Mouse (Mus musculus): ENCODE results near the gene Pappa2. TPM values are rescaled to one million over a fixed set of nuclear protein-coding genes. Genes with fewer than 3 reads are reported as not detected.

Pappa2 gene
- polyA plus RNA-seq (2012; rRNA removed): 0.77 and 3.2 TPM in 2 replicates

GRCm38 (mm10) chr1:158980390-158980789 lies at the start of gene Pappa2:
Gene Pappa2 (minus strand): TSS chr1:158980490.
- no peak for DNase-seq (ENCODE audit: low read depth)

GRCm38 (mm10) chr1:159029106-159029505 lies 48.8 kb upstream of the Pappa2 start:
- DNase-seq (ENCODE audit: low read depth): no peak

GRCm38 (mm10) chr1:159014940-159015660 lies 34.8 kb upstream of the Pappa2 start:
- no peak for DNase-seq (ENCODE audit: low read depth)

DNA sequence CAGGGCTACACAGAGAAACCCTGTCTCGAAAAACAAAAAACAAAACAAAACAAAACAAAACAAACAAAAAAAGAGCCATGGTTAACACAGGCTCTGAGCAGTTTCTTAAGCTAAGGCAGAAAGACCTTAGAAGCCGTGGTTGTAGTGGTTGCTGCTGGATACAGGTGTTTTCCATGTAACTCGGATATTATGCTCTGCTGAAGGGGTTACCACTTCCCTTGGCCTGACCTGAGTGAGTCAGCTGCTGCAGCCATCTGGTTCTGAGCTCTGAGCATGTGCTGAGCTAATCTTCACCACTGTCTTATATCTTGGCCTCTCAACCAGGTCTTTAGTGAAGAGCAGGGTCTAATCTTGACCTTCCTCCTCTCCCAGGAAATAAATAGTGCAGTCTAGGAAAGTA lies 6.8 kb upstream of the Pappa2 start:
- no peak for DNase-seq (ENCODE audit: low read depth)

GRCm38 (mm10) chr1:158962340-158962739 lies 17.9 kb downstream of the Pappa2 start:
- no peak for DNase-seq (ENCODE audit: low read depth)

GRCm38 (mm10) chr1:158960984-158961383 lies 19.3 kb downstream of the Pappa2 start:
- no peak for DNase-seq (ENCODE audit: low read depth)

- DNase-seq (ENCODE audit: low read depth): no peak
Measured at GRCm38 (mm10) chr1:158960549-158960948, 19.7 kb downstream of the Pappa2 start.

DNA sequence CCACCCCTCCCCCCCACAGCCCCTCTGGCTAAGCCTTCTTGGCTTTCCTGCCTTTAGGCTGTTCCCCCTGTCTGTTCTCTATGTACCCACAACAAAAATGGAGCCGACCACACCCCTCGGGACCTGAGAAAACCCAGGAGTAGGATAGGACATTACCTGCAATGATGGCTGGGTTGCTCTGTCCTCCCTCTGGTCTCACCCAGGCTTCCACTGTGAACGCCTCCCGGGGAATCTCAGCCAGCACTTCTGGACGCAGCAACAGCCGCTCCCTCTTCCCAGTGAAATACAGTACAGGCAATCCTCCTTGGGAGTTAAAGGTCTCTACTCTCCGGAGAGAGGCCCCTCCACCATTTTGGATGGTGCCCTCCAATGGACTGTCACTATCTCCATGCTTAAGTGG lies 23.9 kb downstream of the Pappa2 start:
- DNase-seq (ENCODE audit: low read depth): no peak

GRCm38 (mm10) chr1:158954785-158955184 lies 25.5 kb downstream of the Pappa2 start:
- DNase-seq (ENCODE audit: low read depth): no peak

DNA sequence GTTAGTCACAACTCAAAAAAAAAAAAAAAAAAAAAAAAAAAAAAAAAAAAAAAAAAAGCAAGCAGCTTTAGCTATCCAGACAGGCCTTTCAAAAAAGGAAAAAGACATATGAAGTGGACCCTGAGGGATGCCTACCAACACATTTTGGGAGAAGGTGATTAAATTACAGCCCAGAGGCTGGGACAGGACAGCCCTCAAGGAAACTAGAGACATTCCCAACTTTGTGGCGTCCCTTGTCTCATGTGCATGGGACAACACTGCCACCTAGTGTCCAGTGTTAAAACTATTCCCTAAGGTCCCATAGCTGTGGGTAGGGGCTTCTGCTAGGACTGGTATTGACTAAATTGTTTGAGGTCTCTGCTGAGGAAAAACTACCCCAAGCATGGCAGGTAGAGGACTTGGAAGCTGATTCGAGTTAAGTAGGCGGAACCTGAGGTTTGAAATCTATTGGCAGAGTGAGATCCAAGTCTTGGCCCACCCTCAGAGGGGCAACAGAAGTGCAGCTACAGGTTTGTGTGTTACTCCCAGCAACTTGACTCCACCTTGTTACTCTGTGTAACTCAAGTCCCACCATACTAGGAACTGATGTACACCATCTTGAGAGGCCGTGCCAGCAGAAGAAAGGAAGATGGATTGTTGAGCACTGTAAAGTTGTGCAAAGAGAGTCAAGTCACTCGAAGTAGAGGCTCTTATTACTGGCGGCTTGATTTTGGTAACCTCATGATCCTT lies 26.6 kb downstream of the Pappa2 start:
- no peak for DNase-seq (ENCODE audit: low read depth)

GRCm38 (mm10) chr1:158949041-158949440 lies 31.2 kb downstream of the Pappa2 start:
- DNase-seq (ENCODE audit: low read depth): no peak

DNA sequence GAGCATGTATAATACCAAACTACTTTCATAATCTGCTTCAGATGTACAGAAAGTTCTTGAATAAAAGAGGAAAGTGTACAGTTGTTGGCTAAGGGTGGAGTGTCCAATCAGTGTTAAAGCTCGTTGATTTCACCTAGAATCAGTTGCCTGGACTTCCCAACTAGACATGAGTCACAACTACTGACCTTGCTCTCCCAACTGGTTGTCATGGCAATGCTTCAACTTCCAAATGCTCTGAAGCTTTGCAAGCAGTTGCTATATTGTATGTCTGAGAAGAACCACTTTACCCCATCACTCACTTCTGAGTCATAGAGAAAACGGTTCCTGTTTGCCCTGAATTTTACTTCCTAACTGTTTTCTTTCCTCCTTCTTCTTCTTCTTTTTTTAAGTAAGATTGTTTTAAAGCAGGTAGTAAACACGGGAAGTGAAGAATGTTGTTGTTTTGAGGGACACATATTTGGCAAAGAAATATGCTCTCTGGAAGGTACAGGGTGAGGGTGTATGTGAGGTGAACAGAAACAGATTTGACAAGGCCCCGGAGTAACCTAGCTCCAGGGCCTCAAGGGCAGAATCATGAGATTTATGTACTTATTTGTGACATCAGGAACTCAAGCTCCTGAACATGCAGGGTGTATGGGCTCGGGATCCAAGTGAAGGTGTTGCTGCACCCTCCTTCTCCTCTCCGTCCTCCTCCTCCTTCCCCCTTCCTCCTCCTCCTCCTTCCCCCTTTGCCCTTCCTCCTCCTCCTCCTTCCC lies 32.1 kb downstream of the Pappa2 start:
- no peak for DNase-seq (ENCODE audit: low read depth)

- DNase-seq (ENCODE audit: low read depth): no peak
Measured at GRCm38 (mm10) chr1:158944936-158945335, 35.4 kb downstream of the Pappa2 start.

- no peak for DNase-seq (ENCODE audit: low read depth)
Measured at GRCm38 (mm10) chr1:158942864-158943263, 37.4 kb downstream of the Pappa2 start.

DNA sequence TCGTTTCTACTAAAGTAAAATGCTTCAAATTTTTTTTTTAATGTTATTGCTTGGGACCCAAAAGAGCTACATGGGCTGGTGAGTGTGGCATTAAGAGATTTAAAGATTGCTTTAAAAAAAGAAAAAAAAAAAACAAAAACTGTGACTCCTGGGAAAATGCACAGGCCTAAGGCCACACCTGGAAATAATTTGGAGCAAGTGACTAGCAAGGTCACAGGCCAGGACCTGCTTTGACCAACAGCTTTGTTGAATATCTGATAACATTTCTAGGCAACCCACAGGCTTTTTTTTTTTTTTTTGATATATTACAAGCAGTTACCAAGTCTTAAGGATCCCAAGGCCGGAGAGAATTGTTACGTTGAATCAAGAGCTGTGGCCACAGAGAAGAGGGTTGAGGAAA lies 39.3 kb downstream of the Pappa2 start:
- no peak for DNase-seq (ENCODE audit: low read depth)

GRCm38 (mm10) chr1:158934447-158934846 lies 45.8 kb downstream of the Pappa2 start:
- DNase-seq (ENCODE audit: low read depth): no peak

GRCm38 (mm10) chr1:158931202-158931827 lies 49.0 kb downstream of the Pappa2 start:
- no peak for DNase-seq (ENCODE audit: low read depth)

DNA sequence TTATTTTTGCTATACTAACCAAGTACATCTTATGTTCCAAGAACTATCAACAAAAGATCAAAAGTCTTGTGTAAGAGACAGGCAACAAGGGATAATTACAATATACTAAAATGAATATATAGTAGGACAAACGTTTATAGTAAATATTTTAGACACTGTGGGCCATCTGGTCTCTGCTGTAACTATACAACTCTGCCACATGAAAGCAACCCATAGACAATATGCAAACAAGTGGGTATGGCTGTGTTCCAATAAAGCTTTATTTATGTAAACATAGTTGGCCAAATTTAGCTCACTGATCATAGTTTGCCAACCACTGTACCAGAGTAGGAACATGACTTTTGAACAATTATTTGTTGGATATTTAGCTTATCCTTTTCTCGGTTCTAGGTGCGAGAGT lies 50.9 kb downstream of the Pappa2 start:
- no peak for DNase-seq (ENCODE audit: low read depth)

- DNase-seq (ENCODE audit: low read depth): no peak
Measured at GRCm38 (mm10) chr1:158920451-158920850, 59.8 kb downstream of the Pappa2 start.

DNA sequence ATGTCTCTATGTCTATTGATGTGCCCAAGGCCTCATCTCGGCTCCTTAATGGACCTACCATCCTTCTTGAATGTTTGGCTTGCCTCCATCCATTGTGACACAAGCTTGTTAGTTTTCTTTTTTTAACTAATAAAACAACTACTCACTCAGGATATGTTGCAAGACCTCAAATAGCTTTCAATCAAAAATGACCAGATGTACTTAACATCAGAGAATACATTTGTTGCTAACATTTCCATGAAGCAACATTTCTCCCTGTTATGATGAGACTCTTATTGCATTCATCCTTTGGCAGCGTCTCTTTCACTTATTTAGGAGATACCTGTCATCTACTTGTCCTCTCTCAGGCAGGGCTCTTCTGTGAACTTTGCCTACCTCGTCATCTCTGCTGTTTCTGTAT lies 61.4 kb downstream of the Pappa2 start:
- no peak for DNase-seq (ENCODE audit: low read depth)

GRCm38 (mm10) chr1:158917067-158917466 lies 63.2 kb downstream of the Pappa2 start:
- peak; percentile 77 for DNase-seq (ENCODE audit: low read depth)

DNA sequence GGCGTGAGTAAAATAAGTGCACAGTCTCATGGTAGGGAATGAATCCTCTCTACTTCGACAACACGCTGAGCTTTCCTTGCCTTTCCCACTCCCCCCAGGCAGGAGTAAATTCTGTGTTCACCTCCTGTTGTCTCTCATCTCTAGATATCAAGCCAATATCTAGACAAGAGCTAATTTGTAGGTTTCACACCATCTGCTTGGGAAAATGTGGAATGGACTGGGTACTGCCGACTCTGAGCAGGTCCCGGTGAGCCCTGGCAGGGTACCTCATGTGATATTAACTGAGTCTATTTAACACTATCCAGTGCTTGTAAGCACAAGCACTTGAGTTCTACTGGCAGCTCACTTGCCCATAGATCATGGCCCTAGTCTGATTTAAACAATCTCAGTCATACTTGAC lies 64.7 kb downstream of the Pappa2 start:
- DNase-seq (ENCODE audit: low read depth): no peak
